In the genomic region with DNA sequence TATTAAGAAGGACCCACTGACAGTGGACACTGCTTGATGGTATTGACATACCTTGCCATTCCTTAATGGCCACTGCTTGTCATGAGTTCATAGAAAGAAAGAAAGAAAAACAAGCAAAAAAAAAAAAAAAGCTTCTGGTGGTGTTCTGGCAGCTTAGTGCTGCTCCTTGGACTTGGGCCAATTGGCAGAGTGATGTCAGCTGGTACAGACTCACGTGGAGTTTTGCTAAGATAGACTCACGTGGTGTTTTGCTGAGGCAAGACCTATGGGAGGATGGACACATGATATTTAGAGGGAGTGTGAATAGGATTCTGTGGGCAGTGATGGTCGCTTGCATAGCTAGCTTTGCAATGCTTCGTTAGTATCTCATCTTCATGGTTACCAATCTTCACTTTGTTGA, we compare ENCODE assay signal across 27 mouse cellular contexts. TPM values are rescaled to one million over a fixed set of nuclear protein-coding genes. Genes with fewer than 3 reads are reported as not detected.
A peak's percentile ranks its signal among the peaks of the same experiment; 100 is the strongest.
DNase-seq lines count a peak whose midpoint lies in the region; ATAC-seq and TF ChIP-seq lines count a peak whose summit lies in the region.
"Had no signal": no experiment of that assay in that cellular context is flagged by ENCODE, and none has a peak within 500 bp of the region (broad histone marks: within the 10 kb centered on the region; RNA-seq: fewer than 3 reads in every experiment).

No protein-coding gene starts in this region.

- in situ Hi-C loops in Patski (cut with MboI; ENCODE audit: low pct_unique_long_range_greater_than_20kb): no loop called here

- H3K9ac ChIP-seq in kidney, embryonic 15.5 days: no peak overlapping the region
- H3K9ac ChIP-seq in midbrain, embryonic 15.5 days: no peak overlapping the region
- H3K9ac ChIP-seq: embryonic facial prominence, embryonic 13.5 days; forebrain, embryonic 12.5 days; limb, embryonic 13.5 days; liver, embryonic 13.5 days; lung, embryonic 14.5 days; neural tube, embryonic 12.5 days; stomach, embryonic 15.5 days had no signal

- no peak overlapping the region for H3K4me3 ChIP-seq in kidney, adult 2 months (ENCODE audit: insufficient read depth, low read depth, low read length)
- no peak overlapping the region for H3K4me3 ChIP-seq in kidney, embryonic 15.5 days (replicated peaks)
- H3K4me3 ChIP-seq in midbrain, embryonic 15.5 days: no peak overlapping the region
- H3K4me3 ChIP-seq: embryonic facial prominence, embryonic 13.5 days; erythroblast, embryonic 14.5 days; forebrain, embryonic 12.5 days; limb, embryonic 13.5 days; liver, embryonic 13.5 days; neural tube, embryonic 12.5 days; stomach, embryonic 15.5 days had no signal

- H3K4me1 ChIP-seq in kidney, adult 2 months (ENCODE audit: control insufficient read depth, insufficient read depth, low read length): no peaks in the 10 kb centered on the region
- no peaks in the 10 kb centered on the region for H3K4me1 ChIP-seq in kidney, embryonic 15.5 days
- H3K4me1 ChIP-seq in midbrain, embryonic 15.5 days: no peaks in the 10 kb centered on the region
- H3K4me1 ChIP-seq: embryonic facial prominence, embryonic 13.5 days; forebrain, embryonic 12.5 days; limb, embryonic 13.5 days; liver, embryonic 13.5 days; neural tube, embryonic 12.5 days; stomach, embryonic 15.5 days had no signal

- H3K27ac ChIP-seq in kidney, adult 2 months (ENCODE audit: insufficient read depth, low read depth, low read length): no peak overlapping the region
- no peak overlapping the region for H3K27ac ChIP-seq in kidney, embryonic 15.5 days
- no peak overlapping the region for H3K27ac ChIP-seq in midbrain, embryonic 15.5 days
- H3K27ac ChIP-seq: embryonic facial prominence, embryonic 13.5 days; forebrain, embryonic 12.5 days; hindbrain, postnatal 0 days; limb, embryonic 13.5 days; liver, embryonic 13.5 days; neural tube, embryonic 12.5 days; stomach, embryonic 15.5 days had no signal

- POLR2A ChIA-PET in Patski (lab: Charles Lee): no interaction called here

- CTCF ChIA-PET in Patski (lab: Charles Lee): no interaction called here

- no peaks in the 10 kb centered on the region for H3K36me3 ChIP-seq in kidney, adult 2 months (ENCODE audit: control insufficient read depth, insufficient read depth, low read length)
- no peaks in the 10 kb centered on the region for H3K36me3 ChIP-seq in kidney, embryonic 15.5 days
- no peaks in the 10 kb centered on the region for H3K36me3 ChIP-seq in midbrain, embryonic 15.5 days (replicated peaks)
- H3K36me3 ChIP-seq: embryonic facial prominence, embryonic 13.5 days; forebrain, embryonic 12.5 days; limb, embryonic 13.5 days; liver, embryonic 13.5 days; neural tube, embryonic 12.5 days; stomach, embryonic 15.5 days had no signal

- TF ChIP-seq CTCF in kidney, adult 2 months (conservative IDR thresholded peaks at IDR 0.05; ENCODE audit: insufficient read depth, insufficient read length, low read depth, low read length): no peak
- no peak for TF ChIP-seq CTCF in Patski (IDR thresholded peaks at IDR 0.05)

- H3K27me3 ChIP-seq in kidney, adult 2 months (replicated peaks; ENCODE audit: control insufficient read depth, insufficient read depth, low read length): no peaks in the 10 kb centered on the region
- H3K27me3 ChIP-seq in kidney, embryonic 15.5 days: peaks cover 27% of the 10 kb centered on the region
- peaks cover 4% of the 10 kb centered on the region for H3K27me3 ChIP-seq in Patski
- no peaks in the 10 kb centered on the region for H3K27me3 ChIP-seq in midbrain, embryonic 15.5 days (replicated peaks)
- H3K27me3 ChIP-seq: liver, embryonic 13.5 days; neural tube, embryonic 12.5 days; stomach, embryonic 15.5 days had no signal

- peak; percentile 14 for DNase-seq in kidney, adult 2 months
- DNase-seq in retina, postnatal 1 day: peak; percentile 2
- DNase-seq in retina, embryonic 14.5 days (ENCODE audit: low spot score): no peak
- DNase-seq in Patski (ENCODE audit: low read depth, low spot score): peak; percentile 10
- DNase-seq in frontal cortex, postnatal 14 days (ENCODE audit: low spot score in 2 of 2): no peak
- DNase-seq: adrenal gland, postnatal 14 days; heart, adult 11 months; kidney, postnatal 10 days; liver, embryonic 13.5 days; lung, embryonic 14.5 days; midbrain, embryonic 14.5 days; right cerebral cortex, postnatal 4 days; thymus, postnatal 36 days had no signal

- no peak overlapping the region for H3K4me2 ChIP-seq in kidney, embryonic 15.5 days
- H3K4me2 ChIP-seq in midbrain, embryonic 15.5 days: no peak overlapping the region
- H3K4me2 ChIP-seq: embryonic facial prominence, embryonic 13.5 days; forebrain, embryonic 12.5 days; heart, embryonic 11.5 days; limb, embryonic 13.5 days; liver, embryonic 13.5 days; lung, embryonic 14.5 days; neural tube, embryonic 12.5 days; stomach, embryonic 15.5 days had no signal

- WGBS in kidney, adult 2 months: 51% methylated on average over 4 of the region's 4 CpGs
- 56% methylated on average over 4 of the region's 4 CpGs for WGBS in kidney, embryonic 15.5 days
- 72% methylated on average over 4 of the region's 4 CpGs for WGBS in midbrain, embryonic 15.5 days

- TF ChIP-seq POLR2A in kidney, adult 2 months (IDR thresholded peaks at IDR 0.05; ENCODE audit: low read depth, low read length): no peak

- no peaks in the 10 kb centered on the region for H3K9me3 ChIP-seq in kidney, embryonic 15.5 days (replicated peaks)
- no peaks in the 10 kb centered on the region for H3K9me3 ChIP-seq in midbrain, embryonic 15.5 days
- H3K9me3 ChIP-seq: embryonic facial prominence, embryonic 13.5 days; forebrain, embryonic 12.5 days; liver, embryonic 13.5 days; neural tube, embryonic 12.5 days; stomach, embryonic 15.5 days had no signal

- no peak for ATAC-seq in kidney, embryonic 15.5 days (replicated peaks; ENCODE audit: low FRiP score)
- peak; percentile 21 for ATAC-seq in Patski
- ATAC-seq in midbrain, embryonic 15.5 days (replicated peaks): no peak
- ATAC-seq: activated CD4-positive, CD25-positive, alpha-beta regulatory T cell, adult 4 months; CD4-positive, CD25-positive, alpha-beta regulatory T cell, adult 4 months; hindbrain, postnatal 0 days; intestine, embryonic 16.5 days had no signal

RNA-seq across cellular contexts. Expression of a gene that starts 43.9 kb away (rescaled TPM):
- 0.06 and 0.11 TPM in 2 replicates for polyA plus RNA-seq in kidney, adult 2 months (2012; rRNA removed)
- 0.05 TPM in 1 of 2 replicates, not detected in the other for polyA plus RNA-seq in kidney, embryonic 15.5 days (2015; fragmentation: Nextera tagmentation; extraction: Ambion mirVana)
- polyA plus RNA-seq in Patski (2021): 0.06 TPM
- 0.18 and 0.26 TPM in 2 replicates for polyA plus RNA-seq in midbrain, embryonic 15.5 days (2015; fragmentation: Nextera tagmentation; extraction: Ambion mirVana)
- polyA plus RNA-seq: activated CD4-positive, CD25-positive, alpha-beta regulatory T cell, adult 4 months; erythroblast, embryonic 14.5 days; heart, embryonic 11.5 days; hindbrain, embryonic 11.5 days had no signal

Comparison
In these comparisons a context has a peak if more than half of its experiments do, and no peak if none do; other contexts are left out.
1. DNase-seq: peak in kidney, adult 2 months (single experiment), retina, postnatal 1 day (single experiment) and Patski (single experiment); none in retina, embryonic 14.5 days (single experiment) and frontal cortex, postnatal 14 days (0 of 2).